Mouse (Mus musculus): ENCODE data around the gene 1700067K01Rik. TPM values are rescaled to one million over a fixed set of nuclear protein-coding genes. Genes with fewer than 3 reads are reported as not detected.
A peak's percentile ranks its signal among the peaks of the same experiment; 100 is the strongest.
"Not testable (repeated sequence)": the region's sequence is repeated elsewhere in the genome, so short reads cannot be mapped to it uniquely, and the experiment has no call there.

The 1700067K01Rik gene
- total RNA-seq, 4 experiments from 2014 or later = 0.39 TPM; not detected in 3

- no peak for DNase-seq (ENCODE audit: low spot score in 2 of 2)
Measured at GRCm38 (mm10) chr8:83982449-83982848, 18.9 kb upstream of the 1700067K01Rik start.

- DNase-seq (ENCODE audit: low spot score in 2 of 2) = not testable (repeated sequence)
Measured at GRCm38 (mm10) chr8:83983222-83983621, 18.1 kb upstream of the 1700067K01Rik start.

GRCm38 (mm10) chr8:83989243-83989642 lies 12.1 kb upstream of the 1700067K01Rik start:
- DNase-seq (ENCODE audit: low spot score in 2 of 2) = no peak

- no peak for DNase-seq (ENCODE audit: low spot score in 2 of 2)
Measured at GRCm38 (mm10) chr8:83990170-83990569, 11.1 kb upstream of the 1700067K01Rik start.

GRCm38 (mm10) chr8:83992488-83992887 lies 8.8 kb upstream of the 1700067K01Rik start:
- no peak for DNase-seq (ENCODE audit: low spot score in 2 of 2)

GRCm38 (mm10) chr8:83994030-83994429 lies 7.3 kb upstream of the 1700067K01Rik start:
- DNase-seq (ENCODE audit: low spot score in 2 of 2) = no peak

- no peak for DNase-seq (ENCODE audit: low spot score in 2 of 2)
Measured at GRCm38 (mm10) chr8:83995973-83996372, 5.3 kb upstream of the 1700067K01Rik start.

- DNase-seq (ENCODE audit: low spot score in 2 of 2) = peak; percentile 66 to 73
Measured at GRCm38 (mm10) chr8:83996567-83997505, 4.5 kb upstream of the 1700067K01Rik start.

GRCm38 (mm10) chr8:83997511-83998141 lies 3.7 kb upstream of the 1700067K01Rik start, which contains the start of gene Samd1:
TSS of gene Samd1 (plus strand) at chr8:83997672.
- no peak for DNase-seq (ENCODE audit: low spot score in 2 of 2)

- no peak for DNase-seq (ENCODE audit: low spot score in 2 of 2)
Measured at GRCm38 (mm10) chr8:83998231-83999056, 2.9 kb upstream of the 1700067K01Rik start.

GRCm38 (mm10) chr8:83999057-83999705 lies 2.1 kb upstream of the 1700067K01Rik start:
- DNase-seq (ENCODE audit: low spot score in 2 of 2) = no peak

- no peak for DNase-seq (ENCODE audit: low spot score in 2 of 2)
Measured at GRCm38 (mm10) chr8:83999825-84000224, 1.5 kb upstream of the 1700067K01Rik start.

- DNase-seq (ENCODE audit: low spot score in 2 of 2) = no peak
Measured at GRCm38 (mm10) chr8:84002957-84003611, 1.8 kb downstream of the 1700067K01Rik start.

GRCm38 (mm10) chr8:84003612-84004246 lies 2.4 kb downstream of the 1700067K01Rik start:
- no peak for DNase-seq (ENCODE audit: low spot score in 2 of 2)

GRCm38 (mm10) chr8:84004533-84005201 lies 3.4 kb downstream of the 1700067K01Rik start:
- peak; percentile 92 for DNase-seq (ENCODE audit: low spot score in 2 of 2)

GRCm38 (mm10) chr8:84005502-84005901 lies 4.2 kb downstream of the 1700067K01Rik start:
- not testable (repeated sequence) for DNase-seq (ENCODE audit: low spot score in 2 of 2)

GRCm38 (mm10) chr8:84008362-84008761 lies 7.1 kb downstream of the 1700067K01Rik start:
- DNase-seq (ENCODE audit: low spot score in 2 of 2) = no peak

- peak; percentile 70 to 87 for DNase-seq (ENCODE audit: low spot score in 2 of 2)
Measured at GRCm38 (mm10) chr8:84009876-84010275, 8.6 kb downstream of the 1700067K01Rik start.

All from layer of hippocampus, adult 8-10 months (tissue).